20 mouse cellular contexts compared by ENCODE assay signal in the genomic region with DNA sequence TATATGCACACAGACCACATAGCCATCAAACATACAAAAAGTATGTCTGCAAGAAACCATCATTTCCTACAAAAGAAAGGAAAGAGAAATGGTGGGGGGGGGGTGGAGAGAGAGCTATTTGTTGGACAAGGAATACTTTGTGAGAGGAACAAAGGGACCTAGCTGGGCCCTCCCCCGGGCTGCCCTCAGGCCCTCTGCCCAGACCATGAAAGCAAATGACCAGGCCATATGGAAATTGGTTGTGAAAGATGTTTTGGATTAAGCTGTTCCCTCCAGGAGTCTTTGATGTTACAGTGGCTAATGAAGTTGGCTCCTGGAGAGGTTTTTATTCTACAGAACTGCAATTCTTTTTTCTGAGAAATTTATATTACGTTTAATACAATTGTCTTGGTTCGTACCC.
DNase-seq lines count a peak whose midpoint lies in the region; ATAC-seq lines count a peak whose summit lies in the region.
"Had no signal": no experiment of that assay in that cellular context is flagged by ENCODE, and none has a peak within 500 bp of the region (broad histone marks: within the 10 kb centered on the region; RNA-seq: fewer than 3 reads in every experiment).

No protein-coding gene starts in this region.

- no peaks in the 10 kb centered on the region for H3K9me3 ChIP-seq in forebrain, embryonic 11.5 days (ENCODE audit: control insufficient read depth, low read length)
- H3K9me3 ChIP-seq in forebrain, embryonic 16.5 days (ENCODE audit: control insufficient read depth, low read length), result no peaks in the 10 kb centered on the region
- no peaks in the 10 kb centered on the region for H3K9me3 ChIP-seq in neural tube, embryonic 15.5 days (replicated peaks)
- H3K9me3 ChIP-seq in limb, embryonic 12.5 days, result no peaks in the 10 kb centered on the region
- H3K9me3 ChIP-seq: heart, embryonic 15.5 days; hindbrain, embryonic 15.5 days; neural tube, embryonic 12.5 days; stomach, embryonic 15.5 days had no signal

- peak; percentile 67 for DNase-seq in forebrain, embryonic 11.5 days (ENCODE audit: low spot score)
- peak; percentile 19 for DNase-seq in neural tube, embryonic 10.5 days (ENCODE audit: extremely low spot score, low spot score)
- DNase-seq in ovary, postnatal 36 days (ENCODE audit: low spot score), result no peak
- no peak for DNase-seq in spleen, postnatal 14 days (ENCODE audit: low spot score in 2 of 2)
- DNase-seq in cerebellum, postnatal 14 days, result no peak
- DNase-seq: cerebellum, adult 11 months; kidney, adult 2 months; kidney, postnatal 36 days had no signal

- no peaks in the 10 kb centered on the region for H3K36me3 ChIP-seq in forebrain, embryonic 11.5 days (ENCODE audit: control insufficient read depth, insufficient read depth, low read length)
- no peaks in the 10 kb centered on the region for H3K36me3 ChIP-seq in forebrain, embryonic 16.5 days (ENCODE audit: control insufficient read depth, insufficient read depth)
- no peaks in the 10 kb centered on the region for H3K36me3 ChIP-seq in neural tube, embryonic 15.5 days
- no peaks in the 10 kb centered on the region for H3K36me3 ChIP-seq in limb, embryonic 12.5 days
- H3K36me3 ChIP-seq: heart, embryonic 15.5 days; hindbrain, embryonic 15.5 days; neural tube, embryonic 12.5 days; stomach, embryonic 15.5 days had no signal

- H3K4me2 ChIP-seq in forebrain, embryonic 11.5 days (ENCODE audit: low read depth, low read length, severe bottlenecking), result no peak overlapping the region
- H3K4me2 ChIP-seq in forebrain, embryonic 16.5 days (ENCODE audit: low read length), result no peak overlapping the region
- no peak overlapping the region for H3K4me2 ChIP-seq in neural tube, embryonic 15.5 days
- H3K4me2 ChIP-seq in limb, embryonic 12.5 days, result no peak overlapping the region
- H3K4me2 ChIP-seq: heart, embryonic 15.5 days; hindbrain, embryonic 15.5 days; neural tube, embryonic 12.5 days; stomach, embryonic 15.5 days had no signal

- no peak overlapping the region for H3K27ac ChIP-seq in forebrain, embryonic 11.5 days (ENCODE audit: low read depth, low read length)
- no peak overlapping the region for H3K27ac ChIP-seq in forebrain, embryonic 16.5 days (ENCODE audit: low read length)
- no peak overlapping the region for H3K27ac ChIP-seq in neural tube, embryonic 15.5 days (replicated peaks)
- peak overlapping the region; percentile 4; the same call in 1 of the 2 replicates for H3K27ac ChIP-seq in limb, embryonic 12.5 days
- H3K27ac ChIP-seq: heart, embryonic 15.5 days; hindbrain, embryonic 15.5 days; liver, embryonic 14.5 days; neural tube, embryonic 12.5 days; stomach, embryonic 15.5 days had no signal

- H3K4me3 ChIP-seq in forebrain, embryonic 11.5 days (ENCODE audit: low read depth, low read length), result no peak overlapping the region
- no peak overlapping the region for H3K4me3 ChIP-seq in forebrain, embryonic 16.5 days (replicated peaks; ENCODE audit: low read length)
- H3K4me3 ChIP-seq in neural tube, embryonic 15.5 days (replicated peaks), result no peak overlapping the region
- H3K4me3 ChIP-seq in limb, embryonic 12.5 days (replicated peaks), result no peak overlapping the region
- H3K4me3 ChIP-seq: erythroblast, embryonic 14.5 days; heart, embryonic 15.5 days; hindbrain, embryonic 15.5 days; megakaryocyte, embryonic 14.5 days; neural tube, embryonic 12.5 days; stomach, embryonic 15.5 days had no signal

- H3K27me3 ChIP-seq in forebrain, embryonic 11.5 days (ENCODE audit: control insufficient read depth, insufficient read depth, low read length), result peaks cover 2% of the 10 kb centered on the region; the same call in 1 of the 2 replicates
- H3K27me3 ChIP-seq in forebrain, embryonic 16.5 days (replicated peaks; ENCODE audit: control insufficient read depth, insufficient read depth, low read length), result no peaks in the 10 kb centered on the region
- H3K27me3 ChIP-seq in neural tube, embryonic 15.5 days (replicated peaks), result no peaks in the 10 kb centered on the region
- H3K27me3 ChIP-seq in limb, embryonic 12.5 days, result no peaks in the 10 kb centered on the region
- H3K27me3 ChIP-seq: heart, embryonic 15.5 days; hindbrain, embryonic 15.5 days; megakaryocyte, embryonic 14.5 days; neural tube, embryonic 12.5 days; Patski; stomach, embryonic 15.5 days had no signal

- ATAC-seq in forebrain, embryonic 11.5 days (replicated peaks; ENCODE audit: low FRiP score), result peak; percentile 76
- no peak for ATAC-seq in forebrain, embryonic 16.5 days
- no peak for ATAC-seq in neural tube, embryonic 15.5 days (ENCODE audit: low FRiP score)
- no peak for ATAC-seq in limb, embryonic 12.5 days (ENCODE audit: insufficient number of reproducible peaks, insufficient read depth, low FRiP score, low TSS enrichment, low read depth)
- ATAC-seq: lung, postnatal 0 days; Patski had no signal

- H3K9ac ChIP-seq in forebrain, embryonic 11.5 days (ENCODE audit: low read length), result no peak overlapping the region
- H3K9ac ChIP-seq in forebrain, embryonic 16.5 days (replicated peaks; ENCODE audit: low read depth, low read length), result no peak overlapping the region
- H3K9ac ChIP-seq in neural tube, embryonic 15.5 days (replicated peaks), result no peak overlapping the region
- H3K9ac ChIP-seq in limb, embryonic 12.5 days (replicated peaks), result no peak overlapping the region
- H3K9ac ChIP-seq: heart, embryonic 15.5 days; hindbrain, embryonic 15.5 days; liver, embryonic 14.5 days; neural tube, embryonic 12.5 days; stomach, embryonic 15.5 days had no signal

- no peaks in the 10 kb centered on the region; the same call in 1 of the 2 replicates for H3K4me1 ChIP-seq in forebrain, embryonic 11.5 days (replicated peaks; ENCODE audit: control insufficient read depth, insufficient read depth, low read length)
- peaks cover 3% of the 10 kb centered on the region; the same call in 1 of the 2 replicates for H3K4me1 ChIP-seq in forebrain, embryonic 16.5 days (replicated peaks; ENCODE audit: control insufficient read depth, insufficient read depth, low read length)
- H3K4me1 ChIP-seq in neural tube, embryonic 15.5 days, result no peaks in the 10 kb centered on the region
- peaks cover 11% of the 10 kb centered on the region; the same call in 1 of the 2 replicates for H3K4me1 ChIP-seq in limb, embryonic 12.5 days (replicated peaks)
- H3K4me1 ChIP-seq: heart, embryonic 15.5 days; megakaryocyte, embryonic 14.5 days; neural tube, embryonic 12.5 days; stomach, embryonic 15.5 days had no signal

- WGBS in forebrain, embryonic 11.5 days, result 7% methylated on average over 3 of the region's 3 CpGs
- 9% methylated on average over 3 of the region's 3 CpGs for WGBS in forebrain, embryonic 16.5 days
- WGBS in neural tube, embryonic 15.5 days, result 42% methylated on average over 3 of the region's 3 CpGs
- WGBS in limb, embryonic 12.5 days, result 19% methylated on average over 3 of the region's 3 CpGs

Comparison
In these comparisons a context has a peak if more than half of its experiments do, and no peak if none do; other contexts are left out.
1. DNase-seq: peak in forebrain, embryonic 11.5 days (single experiment) and neural tube, embryonic 10.5 days (single experiment); none in ovary, postnatal 36 days (single experiment), spleen, postnatal 14 days (0 of 2) and cerebellum, postnatal 14 days (0 of 2).